Mouse (Mus musculus): ENCODE measurements at regions not wholly inside any gene's neighbourhood (a gene's known extent, or its start where the extent isn't known, plus 50 kb on each side); places are given as distances from the start of the nearest gene placed in this dataset.
A peak's percentile ranks its signal among the peaks of the same experiment; 100 is the strongest.

DNA sequence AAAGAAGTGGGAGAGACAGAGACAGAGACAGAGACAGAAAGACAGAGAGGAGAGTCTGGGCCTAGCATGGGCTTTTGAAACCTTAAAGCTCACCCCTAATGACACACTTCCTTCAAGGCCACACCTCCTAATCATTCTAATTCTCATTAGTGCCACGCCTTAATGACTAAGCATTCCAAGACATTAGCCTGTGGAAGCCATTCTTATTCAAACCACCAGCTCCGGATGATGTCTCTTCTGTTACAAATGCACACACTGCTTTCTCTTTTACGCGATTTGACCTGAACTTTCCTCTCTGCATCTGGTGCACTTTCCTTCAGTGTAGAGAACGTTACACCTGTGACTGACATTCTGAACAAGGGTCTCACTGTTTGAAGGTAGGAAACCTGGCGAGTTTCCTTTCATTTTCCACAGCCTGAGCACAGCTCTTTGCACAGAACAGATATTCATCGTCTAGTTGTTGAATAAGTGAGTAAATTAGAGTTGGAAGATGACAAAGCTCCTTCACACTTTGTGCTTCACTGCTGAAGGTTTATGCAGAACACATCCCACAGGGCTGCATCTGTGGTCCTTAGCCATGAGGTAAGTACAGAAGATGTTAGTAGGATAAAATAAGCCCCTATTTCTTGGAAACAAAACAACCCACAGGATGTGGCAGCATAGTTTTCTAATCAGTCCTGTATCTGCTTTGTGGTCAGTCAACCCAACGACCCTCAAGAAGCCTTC, 116.8 kb downstream of the Faxc start:
- DNase-seq: no peak

- peak in 1 of 2 experiments; percentile 13 for DNase-seq
Measured at GRCm38 (mm10) chr4:22066785-22067433, 135.8 kb downstream of the Faxc start.

GRCm38 (mm10) chr4:22067678-22068299, 136.7 kb downstream of the Faxc start:
- DNase-seq: no peak

DNA sequence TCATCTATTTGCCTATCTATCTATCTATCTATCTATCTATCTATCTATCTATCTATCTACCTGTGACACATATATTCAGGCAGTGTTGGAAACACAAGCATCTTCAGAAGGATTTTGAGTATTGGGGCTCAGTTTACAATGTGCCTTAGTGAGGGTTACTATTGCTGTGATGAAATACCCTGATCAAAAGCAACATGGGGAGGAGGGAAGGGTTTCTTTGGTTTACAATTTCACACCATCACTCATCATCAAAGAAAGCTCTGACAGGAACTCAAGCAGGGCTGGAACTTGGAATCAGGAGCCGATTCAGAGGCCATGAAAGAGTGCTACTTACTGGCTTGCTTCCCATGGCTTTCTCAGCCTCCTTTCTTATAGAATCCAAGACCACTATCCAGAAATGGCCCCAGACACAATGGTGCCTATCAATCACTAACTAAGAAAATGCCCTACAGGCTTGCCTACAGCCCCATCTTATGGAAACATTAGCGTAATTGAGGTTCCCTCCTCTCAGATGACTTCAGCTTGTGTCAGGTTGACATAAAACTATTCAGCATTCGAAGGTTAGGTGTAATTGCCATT, 157.2 kb downstream of the Faxc start:
- DNase-seq: no peak

DNA sequence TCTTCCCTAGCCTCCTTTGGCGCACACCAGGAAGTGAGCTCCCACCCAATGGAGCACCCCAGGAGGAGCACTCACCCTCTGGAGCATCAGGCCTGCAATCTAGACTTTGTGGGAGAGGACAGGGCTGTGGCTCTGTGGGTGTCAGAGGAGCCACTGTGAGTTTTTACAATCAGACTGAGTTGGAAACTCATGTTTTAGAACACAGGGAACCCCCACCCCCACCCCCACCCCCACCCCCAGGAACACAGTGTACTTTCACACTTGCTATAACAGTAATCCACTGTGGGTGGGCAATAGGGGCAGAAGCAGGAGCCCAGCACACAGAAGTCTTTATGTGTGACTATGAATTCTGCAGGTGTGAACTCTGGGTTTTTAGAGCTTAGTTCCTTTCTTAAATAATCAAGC, 158.5 kb downstream of the Faxc start:
- no peak for DNase-seq

DNA sequence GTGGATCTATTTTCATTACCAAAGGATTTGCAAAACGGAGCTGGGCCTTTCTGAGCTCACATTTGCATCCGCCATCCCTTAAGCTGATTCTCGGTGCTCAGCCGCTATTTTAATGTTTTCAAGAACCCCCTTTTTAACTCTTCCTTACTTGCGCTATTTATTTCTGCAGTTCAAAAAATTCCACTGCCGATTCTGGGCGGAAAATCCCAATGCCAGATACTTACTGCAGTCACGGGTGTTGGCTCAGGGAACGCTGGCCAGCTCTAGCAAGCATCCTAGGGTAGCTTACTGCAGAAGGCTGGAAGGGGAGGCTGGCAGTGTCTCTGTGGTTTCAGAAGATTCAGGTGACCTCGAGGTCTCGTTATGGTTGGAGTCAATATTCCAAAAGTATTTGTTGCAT, 159.4 kb downstream of the Faxc start:
- peak; percentile 36 to 53 for DNase-seq

GRCm38 (mm10) chr4:22092551-22092950, 161.4 kb downstream of the Faxc start:
- DNase-seq: no peak

- DNase-seq: peak; percentile 25 to 29
Measured at GRCm38 (mm10) chr4:22095257-22096031, 164.3 kb downstream of the Faxc start.

- no peak for DNase-seq
Measured at GRCm38 (mm10) chr4:22098605-22099004, 167.5 kb downstream of the Faxc start.

DNA sequence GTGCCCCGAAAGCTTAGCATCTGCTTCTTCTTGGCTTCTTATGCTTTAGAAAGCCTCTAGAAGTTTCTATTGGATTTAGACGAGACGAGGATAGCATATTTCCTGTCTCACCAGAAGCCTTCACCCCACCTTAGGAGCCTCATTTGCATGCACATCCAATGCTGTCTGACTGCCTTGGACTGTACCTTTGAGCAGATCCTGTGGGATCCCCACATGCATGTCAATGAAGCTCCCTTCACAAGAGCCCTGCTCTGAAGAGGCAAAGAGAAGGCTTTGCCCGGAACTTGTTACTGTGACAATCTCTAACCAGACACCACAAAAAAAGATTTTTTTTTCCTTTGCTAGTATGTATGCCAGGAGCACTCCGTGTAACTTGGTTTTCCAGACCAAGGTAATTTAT, 171.3 kb downstream of the Faxc start:
- no peak for DNase-seq

DNA sequence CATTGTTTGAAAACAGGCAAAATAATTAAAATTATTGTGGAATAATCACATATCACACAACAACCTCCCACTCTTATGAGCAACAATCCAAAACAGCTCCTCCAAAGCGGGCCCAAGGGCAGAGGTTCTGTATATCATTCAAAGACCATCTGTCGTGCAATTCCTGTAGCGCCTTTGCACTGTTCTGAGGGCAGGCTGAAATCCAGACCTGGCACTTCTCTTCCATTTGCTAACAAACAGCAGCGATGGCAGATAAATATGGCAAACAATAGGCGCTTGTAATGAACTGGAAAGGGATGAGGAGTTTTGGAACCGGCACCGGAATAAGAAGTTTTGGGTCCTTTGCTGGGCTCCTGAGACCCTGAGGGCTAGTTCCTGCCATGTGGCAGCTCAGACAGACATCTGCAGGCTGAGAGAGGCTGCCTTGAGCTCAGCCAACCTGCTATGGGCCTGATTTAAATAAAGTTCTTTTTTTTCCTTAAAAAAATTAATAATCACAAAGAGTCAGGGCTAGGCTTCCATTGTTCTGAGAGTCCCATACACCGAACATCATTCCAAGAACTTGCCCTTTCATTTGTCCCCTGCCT, 172.0 kb downstream of the Faxc start:
- peak; percentile 35 to 54 for DNase-seq

DNA sequence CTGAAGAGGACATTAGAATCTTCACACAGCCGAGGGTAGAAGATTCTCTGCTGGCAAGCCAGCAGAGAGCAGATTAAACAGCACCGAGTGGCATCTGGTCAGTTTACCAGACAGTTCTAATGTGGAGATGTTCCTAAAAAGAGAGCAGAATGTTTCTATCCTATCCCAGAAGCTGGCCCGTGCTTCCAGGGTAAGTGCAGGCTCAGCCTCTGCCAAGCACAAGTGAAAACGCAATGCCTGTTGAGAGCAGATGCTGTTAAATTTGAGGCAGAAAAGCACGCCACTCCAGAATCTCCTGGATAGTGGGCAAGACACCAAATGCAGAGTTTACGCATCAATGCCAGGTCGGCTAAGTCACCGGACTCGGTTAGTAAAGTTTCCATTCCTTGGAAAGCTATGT, 175.8 kb downstream of the Faxc start:
- peak; percentile 36 to 42 for DNase-seq

- DNase-seq: no peak
Measured at GRCm38 (mm10) chr4:22109410-22109809, 178.3 kb downstream of the Faxc start.

- no peak for DNase-seq
Measured at GRCm38 (mm10) chr4:22110400-22110799, 179.3 kb downstream of the Faxc start.

DNA sequence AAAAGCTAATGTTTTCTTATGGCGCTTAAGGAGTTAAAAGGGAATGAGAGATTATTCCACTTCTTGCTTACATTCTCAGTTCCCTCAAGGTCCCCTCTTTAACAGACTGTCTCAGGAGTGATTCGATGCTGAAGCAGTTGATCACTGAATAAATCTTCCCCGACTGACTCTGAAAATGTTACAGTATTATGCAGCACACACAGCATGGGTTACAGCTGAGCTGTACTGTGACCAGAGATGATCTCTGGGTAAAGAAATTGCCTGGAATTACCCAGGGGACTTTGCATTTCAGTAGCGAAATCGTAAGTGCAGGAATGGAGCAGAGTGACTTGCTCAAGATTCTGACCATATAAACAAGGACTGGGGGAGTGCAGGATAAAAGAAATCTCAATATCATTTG, 181.1 kb downstream of the Faxc start:
- no peak for DNase-seq

DNA sequence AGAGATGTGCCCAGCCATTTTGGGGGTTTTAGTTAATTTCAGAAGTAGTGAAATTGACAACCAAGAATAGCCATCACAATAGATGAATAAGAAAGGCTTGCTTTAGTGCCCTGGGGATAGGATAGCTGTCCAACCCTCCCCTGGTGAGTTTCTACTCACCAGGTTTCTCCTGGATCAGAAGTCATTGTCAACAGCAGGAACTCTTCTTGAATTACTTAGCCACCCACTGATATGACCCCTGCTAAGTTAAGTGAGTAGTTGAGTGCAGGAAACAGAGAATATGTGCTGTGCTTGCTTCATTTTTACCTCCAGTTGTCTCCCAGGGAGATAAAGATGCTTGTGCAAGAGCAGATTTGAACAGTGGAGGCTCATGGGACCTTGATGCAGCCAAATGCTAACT, 183.3 kb downstream of the Faxc start:
- DNase-seq: no peak

DNA sequence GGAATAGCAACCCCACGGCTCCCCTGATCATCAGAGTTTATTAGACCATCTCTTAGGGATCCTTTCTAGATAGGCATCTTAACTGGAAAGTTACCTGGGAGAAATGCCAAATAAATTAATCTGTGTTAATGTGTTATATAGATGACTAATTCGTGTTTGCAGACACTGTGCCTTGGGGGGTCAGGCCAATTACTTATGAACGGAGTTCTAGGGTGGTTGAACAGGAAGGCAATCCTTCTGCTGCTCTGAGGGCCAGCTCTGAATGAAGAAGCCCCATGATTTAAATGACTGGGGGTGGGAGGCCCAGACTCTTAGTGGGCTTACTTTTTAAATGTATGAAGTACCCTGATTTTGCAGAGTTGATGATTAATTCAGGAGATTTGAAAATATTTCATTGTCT, 188.7 kb downstream of the Faxc start:
- no peak for DNase-seq

DNA sequence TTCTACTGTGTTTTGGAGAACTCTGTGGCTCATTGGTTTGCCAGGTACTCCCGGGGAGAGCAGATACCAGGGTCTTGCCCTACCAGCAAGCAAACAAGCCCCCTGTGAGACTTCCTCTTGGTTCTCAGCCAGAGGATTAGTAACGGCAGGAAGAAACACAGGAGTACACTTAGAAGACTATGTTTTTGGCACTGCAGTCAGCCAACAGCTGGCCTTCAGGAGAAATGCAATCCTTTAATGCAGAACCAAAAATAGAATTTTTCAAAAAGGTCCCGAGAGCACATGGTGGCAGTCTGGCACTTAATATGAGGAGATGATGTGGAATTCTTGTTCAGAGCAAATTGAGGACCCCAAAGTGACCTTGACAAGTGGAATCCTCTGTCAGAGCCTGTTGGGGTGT, 189.8 kb downstream of the Faxc start:
- DNase-seq: no peak

- no peak for DNase-seq
Measured at GRCm38 (mm10) chr4:22121397-22121796, 190.3 kb downstream of the Faxc start.

DNA sequence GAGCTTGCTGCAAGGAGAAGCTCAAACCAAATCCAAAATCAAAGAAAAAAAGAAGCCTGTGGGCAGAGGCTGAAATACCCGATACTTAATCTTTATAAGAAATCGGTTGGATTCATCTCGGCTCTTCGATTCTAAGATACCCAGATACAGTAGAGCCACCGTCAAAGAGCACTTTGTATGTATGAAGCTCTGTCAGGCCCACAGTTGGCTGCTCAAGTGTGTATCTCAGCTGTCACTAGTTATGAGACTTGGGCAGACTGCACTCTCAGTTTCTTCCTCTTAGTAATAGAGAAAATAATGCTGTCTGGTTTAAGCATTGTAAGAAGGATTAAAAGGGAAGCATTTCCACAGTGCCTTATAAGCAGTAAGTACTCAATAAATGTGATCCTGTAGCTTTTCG, 193.7 kb downstream of the Faxc start:
- DNase-seq: no peak

DNA sequence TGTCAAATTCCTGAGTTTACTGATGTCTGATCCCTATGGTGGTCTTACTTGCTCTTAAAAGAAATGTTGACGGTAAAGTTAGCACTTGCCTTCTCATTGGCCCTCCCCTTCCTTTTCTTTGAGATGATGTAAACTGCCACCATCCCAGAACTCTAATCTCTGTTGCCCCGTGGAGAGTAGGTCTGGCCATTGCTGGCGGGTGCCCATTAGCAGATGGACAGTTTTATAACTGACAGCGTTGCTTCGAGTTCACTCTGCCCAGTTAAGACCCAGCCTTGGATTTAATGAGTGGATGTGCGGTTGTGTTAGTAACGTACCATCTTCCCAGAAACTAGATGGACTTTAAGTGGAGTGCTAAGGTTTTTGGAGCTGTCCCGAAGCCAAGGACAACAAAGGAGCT, 199.4 kb downstream of the Faxc start:
- DNase-seq: peak; percentile 34 to 50
